Mouse (Mus musculus): ENCODE measurements at regions not wholly inside any gene's neighbourhood (a gene's known extent, or its start where the extent isn't known, plus 50 kb on each side); places are given as distances from the start of the nearest gene placed in this dataset.

GRCm38 (mm10) chr1:89265771-89266170 is 188.8 kb upstream of the Agap1 start:
- TF ChIP-seq CTCF (IDR thresholded peaks at IDR 0.05), result no peak
- intact Hi-C loops (cut with DNase I), result no loop called here
- DNase-seq (ENCODE audit: extremely low spot score in 1 of 2, low spot score in 2 of 2), result no peak
- Histone ChIP-seq H3K27ac (no peak overlapping the region), H3K4me3 (no peak overlapping the region)

GRCm38 (mm10) chr1:89268806-89269205 is 185.8 kb upstream of the Agap1 start:
- no peak overlapping the region for H3K4me3 ChIP-seq
- no peak for TF ChIP-seq CTCF (IDR thresholded peaks at IDR 0.05)
- DNase-seq (ENCODE audit: extremely low spot score in 1 of 2, low spot score in 2 of 2), result no peak
- no peak overlapping the region for H3K27ac ChIP-seq
- intact Hi-C loops (cut with DNase I), result no loop called here

GRCm38 (mm10) chr1:89271743-89272142 is 182.9 kb upstream of the Agap1 start:
- Histone ChIP-seq H3K27ac (no peak overlapping the region), H3K4me3 (no peak overlapping the region)
- DNase-seq (ENCODE audit: extremely low spot score in 1 of 2, low spot score in 2 of 2), result no peak
- TF ChIP-seq CTCF (IDR thresholded peaks at IDR 0.05), result no peak
- intact Hi-C loops (cut with DNase I), result no loop called here

GRCm38 (mm10) chr1:89273021-89273420 is 181.6 kb upstream of the Agap1 start:
- H3K27ac ChIP-seq, result no peak overlapping the region
- intact Hi-C loops (cut with DNase I), result no loop called here
- TF ChIP-seq CTCF (IDR thresholded peaks at IDR 0.05), result no peak
- no peak for DNase-seq (ENCODE audit: extremely low spot score in 1 of 2, low spot score in 2 of 2)
- H3K4me3 ChIP-seq, result no peak overlapping the region

GRCm38 (mm10) chr1:89273786-89274362 is 180.7 kb upstream of the Agap1 start:
- no peak overlapping the region for H3K4me3 ChIP-seq
- DNase-seq (ENCODE audit: extremely low spot score in 1 of 2, low spot score in 2 of 2), result no peak
- no peak for TF ChIP-seq CTCF (IDR thresholded peaks at IDR 0.05)
- intact Hi-C loops (cut with DNase I), result no loop called here
- no peak overlapping the region for H3K27ac ChIP-seq

GRCm38 (mm10) chr1:89279382-89279781 is 175.2 kb upstream of the Agap1 start:
- intact Hi-C loops (cut with DNase I), result no loop called here
- DNase-seq (ENCODE audit: extremely low spot score in 1 of 2, low spot score in 2 of 2), result no peak
- no peak overlapping the region for H3K4me3 ChIP-seq
- no peak for TF ChIP-seq CTCF (IDR thresholded peaks at IDR 0.05)
- no peak overlapping the region for H3K27ac ChIP-seq

GRCm38 (mm10) chr1:89281107-89281655 is 173.4 kb upstream of the Agap1 start:
- no peak overlapping the region; the same call in 1 of the 2 replicates for H3K27ac ChIP-seq
- H3K4me3 ChIP-seq, result no peak overlapping the region
- no peak for DNase-seq (ENCODE audit: extremely low spot score in 1 of 2, low spot score in 2 of 2)
- no peak for TF ChIP-seq CTCF (IDR thresholded peaks at IDR 0.05)
- intact Hi-C loops (cut with DNase I), result no loop called here

- intact Hi-C loops (cut with DNase I), result no loop called here
- TF ChIP-seq CTCF (IDR thresholded peaks at IDR 0.05), result no peak
- Histone ChIP-seq H3K4me3 (no peak overlapping the region), H3K27ac (no peak overlapping the region)
- DNase-seq (ENCODE audit: extremely low spot score in 1 of 2, low spot score in 2 of 2), result no peak
These were observed 169.6 kb upstream of the Agap1 start for GRCm38 (mm10) chr1:89285041-89285440.

GRCm38 (mm10) chr1:89287136-89287795 is 167.3 kb upstream of the Agap1 start:
- Histone ChIP-seq H3K27ac (no peak overlapping the region), H3K4me3 (no peak overlapping the region)
- intact Hi-C loops (cut with DNase I), result no loop called here
- TF ChIP-seq CTCF (IDR thresholded peaks at IDR 0.05), result no peak
- DNase-seq (ENCODE audit: extremely low spot score in 1 of 2, low spot score in 2 of 2), result no peak

GRCm38 (mm10) chr1:89288001-89288400 is 166.6 kb upstream of the Agap1 start:
- intact Hi-C loops (cut with DNase I), result no loop called here
- no peak for TF ChIP-seq CTCF (IDR thresholded peaks at IDR 0.05)
- Histone ChIP-seq H3K4me3 (no peak overlapping the region), H3K27ac (no peak overlapping the region)
- DNase-seq (ENCODE audit: extremely low spot score in 1 of 2, low spot score in 2 of 2), result no peak

GRCm38 (mm10) chr1:89288921-89289320 is 165.7 kb upstream of the Agap1 start:
- Histone ChIP-seq H3K4me3 (no peak overlapping the region), H3K27ac (no peak overlapping the region)
- intact Hi-C loops (cut with DNase I), result no loop called here
- no peak for TF ChIP-seq CTCF (IDR thresholded peaks at IDR 0.05)
- DNase-seq (ENCODE audit: extremely low spot score in 1 of 2, low spot score in 2 of 2), result no peak

GRCm38 (mm10) chr1:89296691-89297090 is 157.9 kb upstream of the Agap1 start:
- Histone ChIP-seq H3K27ac (no peak overlapping the region), H3K4me3 (no peak overlapping the region)
- TF ChIP-seq CTCF (IDR thresholded peaks at IDR 0.05), result no peak
- DNase-seq (ENCODE audit: extremely low spot score in 1 of 2, low spot score in 2 of 2), result no peak
- intact Hi-C loops (cut with DNase I), result no loop called here

- intact Hi-C loops (cut with DNase I), result no loop called here
- Histone ChIP-seq H3K4me3 (no peak overlapping the region), H3K27ac (no peak overlapping the region)
- no peak for TF ChIP-seq CTCF (IDR thresholded peaks at IDR 0.05)
- no peak for DNase-seq (ENCODE audit: extremely low spot score in 1 of 2, low spot score in 2 of 2)
These were observed 156.8 kb upstream of the Agap1 start for GRCm38 (mm10) chr1:89297766-89298165.

All from left cerebral cortex, adult 2 months (tissue).